Mouse (Mus musculus): ENCODE measurements at regions not wholly inside any gene's neighbourhood (a gene's known extent, or its start where the extent isn't known, plus 50 kb on each side); places are given as distances from the start of the nearest gene placed in this dataset.
A peak's percentile ranks its signal among the peaks of the same experiment; 100 is the strongest.
"Not testable (repeated sequence)": the region's sequence is repeated elsewhere in the genome, so short reads cannot be mapped to it uniquely, and the experiment has no call there.

DNA sequence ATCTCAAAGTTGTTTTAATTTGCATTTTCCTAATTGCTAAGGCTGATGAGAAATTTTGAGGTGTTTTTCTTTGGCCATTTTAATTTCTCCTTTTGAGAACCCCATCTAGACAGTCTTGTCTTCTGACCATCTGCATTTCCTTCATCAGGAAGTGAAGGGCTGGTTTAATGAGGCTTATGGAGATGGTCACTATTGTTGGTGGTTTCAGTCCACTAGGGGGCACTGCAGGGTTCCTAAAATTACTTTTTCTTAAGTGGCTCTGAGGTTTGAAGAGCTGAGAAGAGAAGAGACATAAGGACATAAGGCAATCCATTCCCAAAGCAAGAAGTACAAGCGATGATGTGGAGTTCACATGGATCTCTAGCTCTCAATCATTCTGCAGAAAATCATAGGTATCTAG is 805.6 kb upstream of the Olfr1507 start:
- not testable (repeated sequence) for DNase-seq

DNA sequence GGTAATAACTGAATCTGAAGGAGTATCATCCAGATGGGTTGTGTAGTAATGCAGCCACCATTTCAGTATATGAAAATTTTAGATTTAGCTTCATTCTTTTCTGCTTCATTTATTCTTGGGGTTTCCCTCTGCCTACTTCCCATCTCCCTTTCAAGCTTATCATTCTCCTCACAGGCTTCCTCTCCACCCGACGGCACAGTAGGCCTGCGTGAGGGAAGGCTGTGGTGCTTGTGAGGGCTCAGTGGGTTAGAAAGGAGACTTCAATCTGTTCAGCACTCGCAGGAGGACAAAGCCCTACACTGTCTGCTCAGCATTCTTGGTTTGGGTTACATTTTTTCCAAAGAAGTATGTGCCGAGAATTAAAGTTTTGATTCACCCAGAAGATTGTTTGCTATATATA is 804.2 kb upstream of the Olfr1507 start:
- DNase-seq, result not testable (repeated sequence)

DNA sequence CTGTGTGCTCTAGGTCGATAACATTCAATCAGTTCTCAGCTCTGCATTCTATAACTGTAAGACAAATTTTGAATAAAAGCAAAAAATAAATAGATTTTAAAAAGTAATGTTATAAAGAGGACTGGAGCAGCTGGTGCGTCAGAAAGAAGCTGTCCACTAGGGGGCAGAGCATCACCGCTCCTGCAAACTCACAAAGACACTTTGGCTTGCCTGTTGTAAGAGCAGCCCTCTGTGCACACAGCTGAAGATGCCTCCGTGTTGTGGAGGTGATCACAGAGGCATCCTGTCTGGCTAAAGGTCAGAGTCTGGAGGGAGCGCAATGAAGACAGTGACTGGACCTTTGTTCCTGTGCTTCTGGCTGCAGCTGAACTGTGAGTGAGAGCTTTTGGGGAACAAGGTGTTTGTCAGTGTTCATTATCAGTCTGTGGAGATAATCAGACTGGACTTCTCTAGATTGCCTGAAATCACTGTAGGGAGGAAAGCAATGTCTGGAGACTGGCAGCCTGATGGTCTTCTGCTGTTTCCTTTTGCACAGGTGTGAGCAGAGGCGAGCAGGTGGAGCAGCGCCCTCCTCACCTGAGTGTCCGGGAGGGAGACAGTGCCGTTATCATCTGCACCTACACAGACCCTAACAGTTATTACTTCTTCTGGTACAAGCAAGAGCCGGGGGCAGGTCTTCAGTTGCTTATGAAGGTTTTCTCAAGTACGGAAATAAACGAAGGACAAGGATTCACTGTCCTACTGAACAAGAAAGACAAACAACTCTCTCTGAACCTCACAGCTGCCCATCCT is 788.0 kb upstream of the Olfr1507 start:
- DNase-seq, result not testable (repeated sequence)

DNA sequence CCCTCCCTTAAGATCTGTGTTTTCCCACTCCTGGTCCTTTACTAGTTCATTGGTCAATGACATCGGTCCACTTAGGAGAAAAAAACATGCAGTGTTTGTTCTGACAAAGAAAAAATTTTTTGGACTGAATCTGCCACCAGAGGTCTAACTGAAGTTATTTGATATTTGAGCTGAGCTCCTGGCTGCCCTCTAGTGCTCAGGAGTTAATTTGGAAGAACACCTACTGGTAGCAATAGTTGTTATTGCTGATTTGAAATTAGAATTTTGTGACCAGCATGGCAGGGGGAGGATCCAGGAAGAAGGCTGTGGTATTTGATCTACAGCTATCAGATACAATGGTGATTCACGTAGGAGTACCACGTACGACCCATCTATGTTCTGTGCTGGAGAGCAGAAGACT is 777.7 kb upstream of the Olfr1507 start:
- not testable (repeated sequence) for DNase-seq

DNA sequence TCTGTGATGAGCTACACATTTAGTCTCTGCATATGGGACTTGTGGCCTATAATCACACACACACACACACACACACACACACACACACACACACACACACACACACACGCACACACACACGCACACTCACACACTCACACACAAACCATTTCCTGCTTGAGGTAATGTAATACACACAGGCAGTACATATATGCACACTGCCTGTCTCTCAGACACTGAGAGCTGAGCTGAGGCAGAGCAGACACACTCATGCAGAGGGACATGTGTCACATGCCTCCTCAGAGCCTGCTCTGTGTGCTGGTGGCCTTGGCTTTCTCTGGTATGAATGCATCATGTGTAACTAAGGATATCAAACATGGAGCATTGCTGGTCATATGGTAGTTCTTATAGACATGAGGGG is 772.1 kb upstream of the Olfr1507 start:
- peak; percentile 5 to 31 for DNase-seq

DNA sequence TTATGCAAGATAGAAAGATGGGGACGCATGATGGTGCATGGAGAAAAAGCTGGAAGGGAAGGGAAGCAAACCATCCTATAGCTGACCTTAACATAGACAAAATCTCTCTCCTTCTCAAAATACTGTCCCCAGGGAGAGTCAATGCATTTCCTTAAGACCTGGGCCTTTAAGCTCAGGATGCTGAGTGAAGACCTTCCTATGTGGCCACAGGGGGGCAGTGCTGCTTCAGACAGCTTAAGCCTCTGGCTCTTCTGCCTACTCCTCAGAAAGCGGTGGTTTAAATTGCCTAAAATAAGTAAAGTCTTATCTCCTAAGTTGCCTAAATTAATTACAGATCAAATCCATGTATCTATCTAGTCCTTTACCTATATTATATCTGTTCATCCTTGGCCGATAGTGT is 760.4 kb upstream of the Olfr1507 start:
- peak; percentile 1 to 15 for DNase-seq

DNA sequence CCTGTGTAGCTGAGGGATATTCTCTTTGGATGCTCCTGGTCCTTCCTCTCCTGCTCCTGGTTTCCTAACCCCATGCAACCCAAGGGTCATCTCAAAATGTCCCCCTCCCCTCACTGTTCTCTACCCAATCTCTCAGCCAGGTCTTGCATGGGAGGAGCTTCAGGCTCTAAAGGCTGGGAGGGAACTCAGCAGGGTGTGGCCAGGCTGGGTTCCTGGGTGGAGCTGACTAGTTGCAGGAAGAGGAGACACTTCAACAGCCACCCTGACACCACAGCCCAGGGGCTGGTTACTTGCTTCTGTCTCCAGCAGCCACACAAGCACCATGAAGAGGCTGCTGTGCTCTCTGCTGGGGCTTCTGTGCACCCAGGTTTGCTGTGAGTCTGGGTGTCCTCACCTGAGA is 757.9 kb upstream of the Olfr1507 start:
- not testable (repeated sequence) for DNase-seq

DNA sequence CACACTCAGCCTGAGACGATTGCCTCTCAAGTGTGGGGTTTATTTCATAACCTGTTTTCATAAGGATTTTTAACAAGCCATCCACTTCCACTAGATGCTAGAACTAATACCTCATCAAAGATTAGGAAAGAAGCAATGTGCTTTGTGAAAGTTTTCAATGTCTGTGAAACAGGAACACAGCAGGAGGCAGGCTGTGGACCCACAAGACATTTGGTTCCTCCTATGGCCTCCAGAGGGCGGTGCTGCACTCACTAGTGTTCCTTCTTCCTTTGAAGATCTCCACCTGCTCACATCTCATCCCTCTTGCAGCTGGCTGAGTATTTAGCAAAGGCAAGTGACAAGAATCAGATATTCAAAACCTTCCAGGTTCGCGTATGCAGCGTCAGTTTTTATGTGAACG is 735.6 kb upstream of the Olfr1507 start:
- not testable (repeated sequence) for DNase-seq

DNA sequence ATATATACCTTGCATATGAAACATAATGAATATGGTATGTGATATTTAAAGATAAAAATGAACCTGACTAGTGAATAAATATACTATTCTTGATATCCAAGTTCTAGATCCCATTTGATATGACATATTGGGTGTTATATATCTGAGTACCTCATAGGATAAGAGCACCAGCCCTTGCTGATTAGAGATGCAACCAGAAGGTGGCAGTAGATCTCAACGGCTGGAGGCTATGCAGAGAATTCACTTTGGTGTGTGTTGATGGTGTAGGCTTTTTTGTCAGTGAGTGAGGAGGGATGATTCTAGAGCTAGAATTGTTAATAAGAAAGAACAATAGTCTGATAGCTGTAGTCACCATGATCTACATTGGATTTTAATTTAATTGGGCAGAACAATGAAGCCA is 729.2 kb upstream of the Olfr1507 start:
- DNase-seq, result not testable (repeated sequence)

DNA sequence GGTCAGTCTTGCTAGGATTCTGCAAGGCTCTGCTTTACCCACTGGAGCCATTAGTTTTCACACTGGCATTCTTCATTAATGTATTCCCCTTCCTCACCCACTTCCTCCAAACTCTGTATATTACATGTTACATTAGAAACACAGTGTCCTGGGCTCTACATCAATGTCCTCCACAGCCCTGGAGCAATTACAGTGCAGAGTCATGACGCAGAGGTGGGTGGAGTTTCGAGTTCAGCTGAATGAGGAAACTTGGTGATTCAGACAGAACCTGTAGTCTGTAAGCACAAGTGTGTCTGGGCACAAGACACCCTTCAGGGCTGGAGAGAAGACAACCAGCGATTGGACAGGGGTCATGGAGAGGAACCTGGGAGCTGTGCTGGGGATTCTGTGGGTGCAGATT is 715.0 kb upstream of the Olfr1507 start:
- not testable (repeated sequence) for DNase-seq

DNA sequence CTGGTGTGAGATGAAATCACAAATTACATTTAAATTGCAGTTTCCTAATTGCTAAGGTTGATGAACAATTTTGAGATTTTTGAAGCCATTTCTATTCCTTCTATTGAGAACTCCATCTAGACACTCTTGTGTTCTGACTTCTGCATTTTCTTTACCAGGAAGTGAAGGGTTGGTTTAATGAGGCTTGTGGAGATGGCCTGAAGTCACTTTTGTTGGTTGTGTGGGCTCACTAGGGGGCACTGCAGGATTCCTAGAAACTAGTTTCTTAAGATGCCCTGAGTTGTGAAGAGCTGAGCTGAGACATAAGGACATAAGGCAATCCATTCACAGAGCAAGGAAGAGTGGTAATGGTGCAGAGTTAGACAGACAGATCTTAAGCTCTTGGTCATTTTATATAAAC is 713.7 kb upstream of the Olfr1507 start:
- DNase-seq, result not testable (repeated sequence)

DNA sequence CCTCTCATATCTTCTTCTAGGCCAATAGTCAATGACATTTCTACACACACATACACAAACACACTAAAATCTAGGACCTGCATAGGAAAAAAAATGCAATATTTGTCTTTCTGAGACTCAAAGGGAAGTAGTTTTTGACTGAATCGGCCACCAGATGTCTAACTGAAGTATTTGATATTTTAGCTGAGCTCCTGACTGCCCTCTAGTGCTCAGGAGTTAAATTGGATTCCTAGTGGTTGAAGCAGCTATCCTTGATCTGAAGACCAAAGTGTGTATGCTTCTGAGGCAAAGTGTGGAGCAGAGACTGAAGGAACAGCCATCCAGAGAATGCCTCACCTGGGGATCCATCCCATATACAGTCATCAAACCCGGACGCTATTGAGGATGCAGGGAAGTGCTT is 695.4 kb upstream of the Olfr1507 start:
- DNase-seq, result not testable (repeated sequence)

DNA sequence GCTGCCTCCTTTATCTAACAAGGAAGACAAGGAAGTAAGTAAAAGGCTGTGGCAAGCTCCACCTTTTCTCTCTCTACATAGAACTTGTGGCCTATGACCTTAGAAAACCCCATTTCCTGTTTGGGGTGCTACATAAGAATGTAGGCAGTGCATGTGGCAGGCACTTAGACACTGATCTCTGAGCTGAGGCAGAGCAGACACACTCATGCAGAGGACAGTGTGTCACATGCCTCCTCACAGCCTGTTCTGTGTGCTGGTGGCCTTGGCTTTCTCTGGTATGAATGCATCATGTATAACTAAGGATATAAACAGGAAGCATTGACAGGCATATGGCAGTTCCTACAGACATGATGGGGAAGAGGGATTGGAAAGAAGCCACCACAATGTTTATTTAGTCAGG is 678.5 kb upstream of the Olfr1507 start:
- DNase-seq, result not testable (repeated sequence)

DNA sequence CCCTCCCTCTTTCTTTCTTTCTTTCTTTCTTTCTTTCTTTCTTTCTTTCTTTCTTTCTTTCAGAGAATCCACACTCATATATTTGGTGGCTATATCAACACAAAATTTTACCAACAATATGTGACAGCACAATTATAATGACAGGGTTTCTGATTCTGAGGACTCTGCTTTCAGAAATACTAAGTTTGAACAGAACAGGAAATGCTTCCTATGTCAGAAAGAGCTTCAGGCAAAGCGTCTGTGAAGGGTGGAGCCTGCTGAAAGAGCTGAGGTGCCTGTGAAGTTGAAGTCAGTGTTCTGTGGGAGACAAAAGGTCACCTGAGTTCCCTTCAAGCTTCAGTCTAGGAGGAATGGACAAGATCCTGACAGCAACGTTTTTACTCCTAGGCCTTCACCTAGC is 670.8 kb upstream of the Olfr1507 start:
- not testable (repeated sequence) for DNase-seq

DNA sequence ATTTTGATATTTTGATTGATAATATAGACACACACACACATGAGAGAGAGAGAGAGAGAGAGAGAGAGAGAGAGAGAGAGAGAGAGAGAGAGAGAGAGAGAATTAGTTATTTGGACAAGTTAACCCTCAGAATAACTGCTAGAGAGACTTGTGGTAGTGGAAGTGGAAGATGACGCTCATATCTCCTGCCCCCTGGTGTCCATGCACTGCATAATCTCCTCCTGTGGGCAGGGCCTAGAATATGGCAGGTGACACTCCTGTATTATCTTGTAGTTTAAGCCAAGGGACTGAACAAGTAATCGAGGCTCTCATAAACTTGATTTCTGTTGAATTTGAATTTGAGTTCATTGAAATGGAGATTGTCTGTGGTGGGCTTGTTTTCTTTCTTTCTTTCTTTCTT is 663.5 kb upstream of the Olfr1507 start:
- not testable (repeated sequence) for DNase-seq

DNA sequence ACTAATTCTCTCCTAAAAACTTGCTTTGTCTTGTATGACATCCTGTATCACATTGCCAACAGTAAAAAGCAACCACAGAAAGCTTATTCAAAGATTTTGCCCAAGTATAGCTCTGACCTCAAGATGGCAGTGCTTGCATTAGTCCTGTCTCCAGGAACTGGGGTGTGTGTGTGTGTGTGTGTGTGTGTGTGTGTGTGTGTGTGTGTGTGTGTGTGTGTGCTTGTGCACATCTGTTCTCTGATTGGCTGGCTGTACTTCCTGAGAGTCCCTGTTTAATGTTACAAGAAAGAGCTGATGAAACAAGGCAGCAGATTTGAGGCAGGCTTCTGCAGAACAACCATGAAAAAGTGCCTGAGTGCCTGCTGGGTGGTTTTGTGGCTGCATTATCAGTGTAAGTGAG is 639.2 kb upstream of the Olfr1507 start:
- peak; percentile 51 to 61 for DNase-seq

DNA sequence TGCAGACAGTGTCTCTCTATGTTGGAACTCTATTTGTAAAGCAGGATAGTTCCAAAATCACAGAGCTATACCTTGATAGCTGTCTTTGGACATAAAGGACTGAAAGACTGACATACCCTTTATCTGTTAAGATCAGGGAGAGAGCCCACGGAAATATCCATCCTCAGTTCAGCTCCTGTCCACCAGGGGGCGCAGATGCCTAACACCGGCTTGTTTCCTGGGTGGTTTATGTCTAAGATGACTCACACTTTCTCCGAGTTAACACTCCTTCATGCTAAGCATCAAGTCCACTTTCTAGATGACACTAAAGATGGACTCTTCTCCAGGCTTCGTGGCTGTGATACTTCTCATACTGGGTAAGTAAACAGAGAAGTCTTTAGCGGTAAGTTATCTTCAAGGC is 636.8 kb upstream of the Olfr1507 start:
- DNase-seq, result peak; percentile 58 to 60

DNA sequence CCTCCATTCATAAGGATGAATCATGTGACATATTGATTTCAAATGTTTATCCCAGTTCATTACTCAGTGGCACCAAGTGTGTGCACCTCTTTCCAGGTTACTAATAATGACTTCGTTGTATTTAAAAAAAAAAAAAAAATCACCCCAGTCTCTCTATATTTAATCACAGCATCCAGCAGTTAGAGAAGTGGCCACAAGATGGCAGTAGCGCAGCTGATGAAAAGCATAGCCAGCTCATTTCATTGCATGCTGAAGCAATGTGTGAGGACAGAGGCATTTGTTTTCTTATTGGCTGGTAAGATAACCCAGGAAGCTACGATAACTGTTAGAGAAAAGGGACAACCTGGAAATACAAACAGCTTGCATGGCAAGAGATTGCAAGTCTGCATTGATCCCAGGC is 626.2 kb upstream of the Olfr1507 start:
- peak; percentile 57 to 61 for DNase-seq

DNA sequence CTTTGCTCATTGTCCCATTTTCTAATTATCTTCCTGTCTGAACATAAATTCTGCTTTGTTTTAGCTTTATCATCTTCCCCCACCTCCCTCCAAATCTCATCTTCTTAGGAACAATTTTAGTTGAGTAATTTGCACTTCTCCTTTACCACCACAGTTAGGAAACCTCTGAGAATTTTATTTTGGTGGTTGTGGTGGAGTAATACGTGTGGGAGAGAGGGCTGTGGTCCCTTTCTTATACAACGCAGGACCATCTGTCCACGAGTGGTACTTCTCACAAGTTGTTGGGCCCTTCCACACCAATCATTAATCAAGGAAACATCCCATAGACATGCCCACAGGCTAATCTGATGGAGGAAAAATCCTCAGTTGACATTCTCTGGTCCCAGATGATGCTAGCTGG is 614.2 kb upstream of the Olfr1507 start:
- not testable (repeated sequence) for DNase-seq

DNA sequence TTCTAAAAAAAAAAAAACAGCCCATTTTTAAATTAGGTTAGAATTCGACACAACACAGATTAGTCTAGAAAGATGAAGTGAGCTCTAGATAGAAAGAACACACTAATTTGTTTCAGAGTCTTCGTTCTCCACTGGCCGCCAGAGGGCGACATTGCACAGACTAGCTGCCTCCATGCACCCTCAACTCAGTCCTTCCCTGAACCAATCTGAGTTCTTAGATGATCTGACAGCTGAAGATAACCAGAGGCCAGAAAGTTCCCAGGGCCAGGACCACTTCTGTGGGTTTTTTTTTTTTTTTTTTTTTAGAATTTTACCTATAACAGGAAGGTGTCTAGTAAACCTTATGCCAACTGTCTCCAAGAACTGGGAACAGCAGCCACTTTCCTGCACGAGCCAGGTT is 605.8 kb upstream of the Olfr1507 start:
- DNase-seq, result peak in 1 of 2 experiments; percentile 32

DNA sequence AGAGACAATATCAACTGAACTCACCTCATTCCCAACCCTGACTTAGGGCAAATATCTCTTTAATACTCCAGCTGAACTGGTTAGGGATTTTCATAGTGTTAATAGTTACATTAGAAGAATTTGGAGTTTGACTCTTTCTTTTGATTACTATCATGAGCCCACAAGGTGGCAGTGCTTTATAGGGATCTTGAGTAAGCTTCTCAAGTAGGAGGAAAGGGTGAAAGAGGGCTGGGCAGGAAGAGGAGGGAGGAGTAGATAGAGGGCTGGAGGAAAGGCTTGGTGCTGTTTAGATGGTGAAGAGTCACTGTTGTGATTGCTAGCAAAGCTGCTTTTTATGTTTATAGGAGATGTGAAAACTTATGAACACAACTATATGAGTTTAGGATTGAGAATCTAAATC is 595.4 kb upstream of the Olfr1507 start:
- not testable (repeated sequence) for DNase-seq

DNA sequence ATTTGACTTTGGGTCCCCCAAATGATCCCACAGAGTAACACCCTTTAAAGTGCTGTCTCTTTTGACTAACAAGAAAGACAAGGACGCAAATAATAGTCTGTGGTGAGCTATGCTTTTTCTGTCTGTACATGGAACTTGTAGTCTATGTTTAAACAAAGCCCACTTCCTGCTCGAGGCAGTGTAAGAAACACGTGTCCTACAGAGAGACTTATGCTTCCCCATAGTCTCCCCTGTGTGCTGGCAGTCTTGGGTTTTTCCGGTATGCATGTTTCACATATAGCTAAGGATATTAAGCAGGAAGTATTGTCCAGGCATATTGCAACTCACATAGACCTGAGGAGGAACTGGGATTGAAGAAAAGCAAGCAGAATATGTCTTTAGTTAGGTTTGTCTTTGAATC is 586.3 kb upstream of the Olfr1507 start:
- DNase-seq, result not testable (repeated sequence)

DNA sequence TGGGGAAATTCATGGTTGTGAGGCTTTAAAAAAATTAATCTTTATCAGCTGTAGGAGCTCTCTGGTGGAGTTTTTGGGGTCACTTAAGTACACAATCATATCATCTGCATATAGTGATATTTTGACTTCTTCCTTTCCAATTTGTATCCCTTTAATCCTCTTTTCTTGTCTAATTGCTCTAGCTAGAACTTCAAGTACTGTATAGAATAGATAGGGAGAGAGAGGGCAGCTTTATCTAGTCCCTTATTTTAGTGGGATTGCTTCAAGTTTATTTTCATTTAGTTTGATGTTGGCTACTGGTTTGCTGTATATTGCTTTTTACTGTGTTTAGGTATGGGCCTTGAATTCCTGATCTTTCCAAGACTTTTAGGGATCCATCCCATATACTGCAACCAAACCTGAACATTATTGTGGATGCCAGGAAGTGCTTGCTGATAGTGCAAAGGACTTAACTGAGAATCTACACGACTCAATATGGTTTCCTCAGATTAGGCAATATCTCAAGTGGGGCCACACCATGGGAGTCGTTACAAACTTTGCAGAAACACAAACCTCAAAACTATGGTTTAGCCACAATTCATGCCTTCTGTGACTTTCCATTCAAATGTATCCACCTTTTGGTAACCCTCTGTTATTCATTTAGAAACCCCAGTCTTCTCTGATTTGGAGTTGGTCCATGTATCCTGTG is 585.6 kb upstream of the Olfr1507 start:
- DNase-seq, result not testable (repeated sequence)

DNA sequence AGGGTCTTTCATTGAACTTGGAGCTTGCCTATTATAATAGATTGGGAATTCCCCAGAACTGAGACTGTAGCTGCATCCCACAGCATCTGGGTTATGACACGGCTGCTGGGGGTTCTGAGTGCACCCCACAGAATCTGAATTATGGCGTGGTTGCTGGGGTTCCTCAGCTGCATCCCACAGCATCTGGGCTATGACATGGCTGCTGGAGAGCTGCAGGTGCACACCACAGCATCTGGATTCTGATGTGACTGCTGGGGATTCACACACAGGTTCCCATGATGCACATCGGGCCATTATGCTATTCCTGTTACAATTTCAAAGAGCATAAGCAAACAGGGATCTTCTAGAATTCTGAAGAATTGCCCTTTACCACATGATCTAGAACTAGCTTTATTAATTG is 585.0 kb upstream of the Olfr1507 start:
- DNase-seq, result peak in 1 of 2 experiments; percentile 57

All from thymus, postnatal 36 days (tissue).